ENCODE assay signal across 30 mouse cellular contexts in the genomic region with DNA sequence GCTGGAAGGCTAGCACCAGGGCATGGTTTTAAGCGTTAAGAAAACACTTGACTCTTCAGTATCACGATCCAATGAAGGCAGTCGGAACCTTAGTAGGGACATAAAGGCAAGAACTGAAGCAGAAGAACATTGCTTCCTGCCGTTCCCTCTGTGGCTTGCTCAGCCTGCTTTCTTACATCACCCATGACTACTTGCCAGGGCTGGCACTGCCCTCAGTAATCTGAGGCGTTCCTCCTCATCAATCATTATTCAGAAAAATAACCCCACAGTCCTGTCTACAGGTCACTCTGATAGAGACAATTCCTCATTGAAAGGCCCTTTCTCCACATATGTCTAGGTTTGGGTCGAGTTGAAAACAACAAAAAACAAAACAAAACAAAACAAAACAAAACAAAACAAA. TPM values are rescaled to one million over a fixed set of nuclear protein-coding genes. Genes with fewer than 3 reads are reported as not detected.
DNase-seq lines count a peak whose midpoint lies in the region; ATAC-seq and TF ChIP-seq lines count a peak whose summit lies in the region.
"Had no signal": no experiment of that assay in that cellular context is flagged by ENCODE, and none has a peak within 500 bp of the region (broad histone marks: within the 10 kb centered on the region; RNA-seq: fewer than 3 reads in every experiment).

No protein-coding gene starts in this region.

- H3K79me2 ChIP-seq in heart, adult 2 months (replicated peaks; ENCODE audit: control insufficient read depth, insufficient read depth, low read length), result no peaks in the 10 kb centered on the region

- peaks cover 37% of the 10 kb centered on the region for H3K4me1 ChIP-seq in megakaryocyte, embryonic 14.5 days
- no peaks in the 10 kb centered on the region for H3K4me1 ChIP-seq in stomach, postnatal 0 days (replicated peaks; ENCODE audit: control insufficient read depth, insufficient read depth)
- H3K4me1 ChIP-seq in heart, adult 2 months (ENCODE audit: control insufficient read depth, insufficient read depth, low read length), result peaks cover 3% of the 10 kb centered on the region
- H3K4me1 ChIP-seq: embryonic facial prominence, embryonic 12.5 days; forebrain, embryonic 13.5 days; forebrain, embryonic 15.5 days had no signal

- no peak overlapping the region for H3K9ac ChIP-seq in stomach, postnatal 0 days (ENCODE audit: low read length)
- H3K9ac ChIP-seq in heart, adult 2 months (ENCODE audit: low read depth, low read length), result no peak overlapping the region
- H3K9ac ChIP-seq: embryonic facial prominence, embryonic 12.5 days; forebrain, embryonic 13.5 days; forebrain, embryonic 15.5 days; forebrain, postnatal 0 days had no signal

- peak; percentile 15 for DNase-seq in kidney, adult 9 months
- no peak for DNase-seq in kidney, adult 18-20 months
- peak; percentile 48 for DNase-seq in stomach, postnatal 0 days (ENCODE audit: low spot score)
- no peak for DNase-seq in heart, adult 2 months
- DNase-seq: adrenal gland, adult 2 months; adrenal gland, postnatal 10 days; adrenal gland, postnatal 25 days; B cell, adult 2 months; cerebellum, adult 11 months; cerebellum, adult 2 months; cerebellum, adult 9-10 months; cerebellum, postnatal 10 days; cerebellum, postnatal 25 days; forebrain, postnatal 0 days had no signal

- intact Hi-C loops in heart, adult 2 months (cut with DNase I), result no loop called here

- TF ChIP-seq EP300 in stomach, postnatal 0 days (optimal IDR thresholded peaks at IDR 0.05), result no peak
- no peak for TF ChIP-seq EP300 in heart, adult 2 months (IDR thresholded peaks at IDR 0.05; ENCODE audit: insufficient read depth, low read depth, low read length)

- WGBS in stomach, postnatal 0 days, result 74% methylated on average over 6 of the region's 6 CpGs
- WGBS in heart, adult 2 months, result 66% methylated on average over 6 of the region's 6 CpGs

- 0 out of 2 replicates have a peak overlapping the region, but pooled peaks have one; percentile 70 for H3K27ac ChIP-seq in stomach, postnatal 0 days (replicated peaks)
- H3K27ac ChIP-seq in heart, adult 2 months, result no peak overlapping the region
- H3K27ac ChIP-seq: embryonic facial prominence, embryonic 10.5 days; embryonic facial prominence, embryonic 12.5 days; forebrain, embryonic 13.5 days; forebrain, embryonic 15.5 days had no signal

- TF ChIP-seq POLR2A in heart, adult 2 months (IDR thresholded peaks at IDR 0.05; ENCODE audit: insufficient read depth, low read depth, low read length), result no peak

- H3K9me3 ChIP-seq in megakaryocyte, embryonic 14.5 days, result no peaks in the 10 kb centered on the region
- H3K9me3 ChIP-seq in stomach, postnatal 0 days (ENCODE audit: control insufficient read depth, low read length), result no peaks in the 10 kb centered on the region
- H3K9me3 ChIP-seq: embryonic facial prominence, embryonic 10.5 days; embryonic facial prominence, embryonic 12.5 days; forebrain, embryonic 13.5 days; forebrain, embryonic 15.5 days; G1E had no signal

- no peak for ATAC-seq in megakaryocyte, adult 5-6 weeks (ENCODE audit: poor library complexity, severe bottlenecking)
- ATAC-seq in stomach, postnatal 0 days (ENCODE audit: low FRiP score, low TSS enrichment), result peak; percentile 54
- ATAC-seq: activated CD4-positive, CD25-positive, alpha-beta regulatory T cell, adult 4 months; CD4-positive, CD25-positive, alpha-beta regulatory T cell, adult 4 months; forebrain, embryonic 13.5 days; forebrain, embryonic 15.5 days; forebrain, postnatal 0 days; Patski had no signal

- peaks cover 9% of the 10 kb centered on the region for H3K27me3 ChIP-seq in megakaryocyte, embryonic 14.5 days (replicated peaks)
- no peaks in the 10 kb centered on the region for H3K27me3 ChIP-seq in stomach, postnatal 0 days (ENCODE audit: control insufficient read depth, insufficient read depth, low read length)
- no peaks in the 10 kb centered on the region for H3K27me3 ChIP-seq in heart, adult 2 months (ENCODE audit: control insufficient read depth, insufficient read depth, low read length)
- H3K27me3 ChIP-seq: embryonic facial prominence, embryonic 12.5 days; forebrain, embryonic 13.5 days; forebrain, embryonic 15.5 days; Patski had no signal

- no peaks in the 10 kb centered on the region for H3K36me3 ChIP-seq in megakaryocyte, embryonic 14.5 days (replicated peaks; ENCODE audit: low read length)
- no peaks in the 10 kb centered on the region for H3K36me3 ChIP-seq in stomach, postnatal 0 days (ENCODE audit: control insufficient read depth, insufficient read depth, low read length)
- no peaks in the 10 kb centered on the region for H3K36me3 ChIP-seq in heart, adult 2 months (ENCODE audit: control insufficient read depth, insufficient read depth, low read length)
- H3K36me3 ChIP-seq: embryonic facial prominence, embryonic 10.5 days; embryonic facial prominence, embryonic 12.5 days; forebrain, embryonic 15.5 days; G1E had no signal

- H3K4me3 ChIP-seq in megakaryocyte, embryonic 14.5 days (replicated peaks), result peak overlapping the region; percentile 23
- H3K4me3 ChIP-seq in stomach, postnatal 0 days (ENCODE audit: low read depth, low read length), result no peak overlapping the region
- H3K4me3 ChIP-seq in heart, adult 2 months, result no peak overlapping the region
- H3K4me3 ChIP-seq: embryonic facial prominence, embryonic 10.5 days; embryonic facial prominence, embryonic 12.5 days; forebrain, embryonic 13.5 days; forebrain, embryonic 15.5 days had no signal

- no peak overlapping the region for H3K4me2 ChIP-seq in stomach, postnatal 0 days (replicated peaks; ENCODE audit: low read depth)
- H3K4me2 ChIP-seq: embryonic facial prominence, embryonic 12.5 days; forebrain, embryonic 13.5 days; forebrain, embryonic 15.5 days had no signal

- no peak for TF ChIP-seq CTCF in stomach, postnatal 0 days (IDR thresholded peaks at IDR 0.05; ENCODE audit: low read depth)
- TF ChIP-seq CTCF in heart, adult 2 months (IDR thresholded peaks at IDR 0.05), result no peak

RNA-seq across cellular contexts. Expression of a gene that starts 8.8 kb away (rescaled TPM):
- not detected in 2 replicates for polyA plus RNA-seq in megakaryocyte, embryonic 14.5 days (2012; ENCODE audit: insufficient read depth, low replicate concordance)
- total RNA-seq in megakaryocyte, adult 5-6 weeks (2015), result not detected in 2 replicates
- not detected in 2 replicates for total RNA-seq in megakaryocyte, adult 5-6 weeks (2017)
- 1,000 and 1,066 TPM in 2 replicates for polyA plus RNA-seq in stomach, postnatal 0 days (2015; fragmentation: Nextera tagmentation; extraction: Ambion mirVana)
- 10 to 100 TPM in 1 of 2 experiments, 1 to 10 TPM in 1; 7.6 to 11.4 TPM for total RNA-seq in heart, adult 2 months (2021)
- 1.5 and 3.6 TPM in 2 replicates for polyA plus RNA-seq in heart, adult 2 months (2012; rRNA removed)
- total RNA-seq: adrenal gland, adult 2 months; adrenal gland, postnatal 10 days; adrenal gland, postnatal 25 days; adrenal gland, postnatal 4 days; CH12.LX; forebrain, postnatal 0 days; G1E had no signal
- polyA plus RNA-seq: activated CD4-positive, CD25-positive, alpha-beta regulatory T cell, adult 4 months; adrenal gland, adult 2 months; brain, embryonic 14.5 days; CD4-positive, CD25-positive, alpha-beta regulatory T cell, adult 4 months; cerebellum, adult 2 months; cortical plate, adult 2 months; embryonic facial prominence, embryonic 10.5 days; embryonic facial prominence, embryonic 12.5 days; embryonic facial prominence, embryonic 14.5 days; forebrain, embryonic 11.5 days; forebrain, embryonic 13.5 days; forebrain, embryonic 15.5 days; forebrain, postnatal 0 days; G1E had no signal

RNA-seq across cellular contexts. Expression of a gene that starts 12.1 kb away (rescaled TPM):
- polyA plus RNA-seq in megakaryocyte, embryonic 14.5 days (2012; ENCODE audit: insufficient read depth, low replicate concordance), result not detected in 2 replicates
- total RNA-seq in megakaryocyte, adult 5-6 weeks (2015), result not detected in 2 replicates
- not detected in 2 replicates for total RNA-seq in megakaryocyte, adult 5-6 weeks (2017)
- not detected in 2 replicates for polyA plus RNA-seq in stomach, postnatal 0 days (2015; fragmentation: Nextera tagmentation; extraction: Ambion mirVana)
- not detected for total RNA-seq in heart, adult 2 months (2021)
- not detected in 2 replicates for polyA plus RNA-seq in heart, adult 2 months (2012; rRNA removed)
- total RNA-seq: adrenal gland, adult 2 months; adrenal gland, postnatal 10 days; adrenal gland, postnatal 25 days; adrenal gland, postnatal 4 days; CH12.LX; forebrain, postnatal 0 days had no signal
- polyA plus RNA-seq: activated CD4-positive, CD25-positive, alpha-beta regulatory T cell, adult 4 months; adrenal gland, adult 2 months; CD4-positive, CD25-positive, alpha-beta regulatory T cell, adult 4 months; cerebellum, adult 2 months; cortical plate, adult 2 months; embryonic facial prominence, embryonic 10.5 days; embryonic facial prominence, embryonic 12.5 days; embryonic facial prominence, embryonic 14.5 days; forebrain, embryonic 11.5 days; forebrain, embryonic 13.5 days; forebrain, embryonic 15.5 days; G1E had no signal

RNA-seq across cellular contexts. Expression of a gene that starts 23.3 kb away (rescaled TPM):
- polyA plus RNA-seq in megakaryocyte, embryonic 14.5 days (2012; ENCODE audit: insufficient read depth, low replicate concordance), result not detected in 2 replicates
- total RNA-seq in megakaryocyte, adult 5-6 weeks (2015), result not detected in 2 replicates
- not detected in 2 replicates for total RNA-seq in megakaryocyte, adult 5-6 weeks (2017)
- 0.29 and 0.46 TPM in 2 replicates for polyA plus RNA-seq in stomach, postnatal 0 days (2015; fragmentation: Nextera tagmentation; extraction: Ambion mirVana)
- total RNA-seq in heart, adult 2 months (2021), result not detected
- polyA plus RNA-seq in heart, adult 2 months (2012; rRNA removed), result not detected in 2 replicates
- total RNA-seq: adrenal gland, adult 2 months; adrenal gland, postnatal 10 days; adrenal gland, postnatal 25 days; adrenal gland, postnatal 4 days; CH12.LX; forebrain, postnatal 0 days had no signal
- polyA plus RNA-seq: activated CD4-positive, CD25-positive, alpha-beta regulatory T cell, adult 4 months; adrenal gland, adult 2 months; brain, embryonic 14.5 days; CD4-positive, CD25-positive, alpha-beta regulatory T cell, adult 4 months; cerebellum, adult 2 months; cortical plate, adult 2 months; embryonic facial prominence, embryonic 10.5 days; embryonic facial prominence, embryonic 12.5 days; embryonic facial prominence, embryonic 14.5 days; forebrain, embryonic 11.5 days; forebrain, embryonic 13.5 days; forebrain, embryonic 15.5 days; forebrain, postnatal 0 days; G1E; Patski had no signal

RNA-seq across cellular contexts. Expression of a gene that starts 29.5 kb away (rescaled TPM):
- not detected in 2 replicates for polyA plus RNA-seq in megakaryocyte, embryonic 14.5 days (2012; ENCODE audit: insufficient read depth, low replicate concordance)
- not detected in 2 replicates for total RNA-seq in megakaryocyte, adult 5-6 weeks (2015)
- not detected in 2 replicates for total RNA-seq in megakaryocyte, adult 5-6 weeks (2017)
- polyA plus RNA-seq in stomach, postnatal 0 days (2015; fragmentation: Nextera tagmentation; extraction: Ambion mirVana), result not detected in 2 replicates
- not detected for total RNA-seq in heart, adult 2 months (2021)
- polyA plus RNA-seq in heart, adult 2 months (2012; rRNA removed), result not detected in 2 replicates
- total RNA-seq: adrenal gland, adult 2 months; adrenal gland, postnatal 10 days; adrenal gland, postnatal 25 days; adrenal gland, postnatal 4 days; CH12.LX; forebrain, postnatal 0 days had no signal
- polyA plus RNA-seq: activated CD4-positive, CD25-positive, alpha-beta regulatory T cell, adult 4 months; adrenal gland, adult 2 months; brain, embryonic 14.5 days; CD4-positive, CD25-positive, alpha-beta regulatory T cell, adult 4 months; cerebellum, adult 2 months; cortical plate, adult 2 months; embryonic facial prominence, embryonic 10.5 days; embryonic facial prominence, embryonic 12.5 days; embryonic facial prominence, embryonic 14.5 days; forebrain, embryonic 11.5 days; forebrain, embryonic 13.5 days; forebrain, embryonic 15.5 days; forebrain, postnatal 0 days; G1E; Patski had no signal

RNA-seq across cellular contexts. Expression of a gene that starts 33.2 kb away (rescaled TPM):
- 7.9 and 18.0 TPM in 2 replicates for polyA plus RNA-seq in megakaryocyte, embryonic 14.5 days (2012; ENCODE audit: insufficient read depth, low replicate concordance)
- 0.11 and 0.27 TPM in 2 replicates for total RNA-seq in megakaryocyte, adult 5-6 weeks (2015)
- total RNA-seq in megakaryocyte, adult 5-6 weeks (2017), result 0.04 TPM in 1 of 2 replicates, not detected in the other
- polyA plus RNA-seq in stomach, postnatal 0 days (2015; fragmentation: Nextera tagmentation; extraction: Ambion mirVana), result 1.5 and 1.9 TPM in 2 replicates
- total RNA-seq in heart, adult 2 months (2021), result under 1 TPM in 1 of 2 experiments, not detected in 1; 0.20 TPM
- polyA plus RNA-seq in heart, adult 2 months (2012; rRNA removed), result 0.06 TPM in 1 of 2 replicates, not detected in the other
- total RNA-seq: adrenal gland, adult 2 months; adrenal gland, postnatal 25 days; CH12.LX; forebrain, postnatal 0 days had no signal
- polyA plus RNA-seq: activated CD4-positive, CD25-positive, alpha-beta regulatory T cell, adult 4 months; adrenal gland, adult 2 months; CD4-positive, CD25-positive, alpha-beta regulatory T cell, adult 4 months; forebrain, embryonic 13.5 days; forebrain, embryonic 15.5 days; G1E had no signal

Comparison
In these comparisons a context has a peak if more than half of its experiments do, and no peak if none do; other contexts are left out.
1. DNase-seq: peak in kidney, adult 9 months (single experiment) and stomach, postnatal 0 days (single experiment); none in kidney, adult 18-20 months (single experiment) and heart, adult 2 months (0 of 2).
2. RNA of a gene that starts 8.8 kb away (polyA plus RNA-seq): 1,000 to 1,066 TPM in stomach, postnatal 0 days; 1.5 to 3.6 TPM in heart, adult 2 months and not detected in megakaryocyte, embryonic 14.5 days; every median in the first group is over 100 times any median in the second.